Mouse (Mus musculus) olfactory bulb, adult 2 months (tissue): ENCODE measurements around the gene Megf11.

Source experiments
- CTCF ChIP-seq: fragments of 200-500 bp; IDR thresholded peaks from 2 replicates; pipeline ENCODE4 v1.5.1; 2012; ENCODE audit warnings: low read depth, mild to moderate bottlenecking, low read length, moderate library complexity; ENCODE audit not compliant: insufficient read depth
- POLR2A ChIP-seq: fragments of 200-500 bp; IDR thresholded peaks from 2 replicates; pipeline ENCODE4 v1.6.1; 2012; ENCODE audit warnings: mild to moderate bottlenecking, low read depth, low read length, moderate library complexity; ENCODE audit not compliant: insufficient read depth

GRCm38 (mm10) chr9:64528061-64528460 lies 142.6 kb downstream of the Megf11 start:
- no peak for TF ChIP-seq CTCF
- no peak for TF ChIP-seq POLR2A
